Mouse (Mus musculus) skeletal muscle tissue, adult 2 months (tissue): ENCODE measurements around the gene Calhm3.

Experiments
- DNase-seq: peaks from one replicate; pipeline ENCODE4 v3.0.0-alpha.2; 2012; ENCODE audit warnings: low read depth, low spot score

Gene Calhm3

DNA sequence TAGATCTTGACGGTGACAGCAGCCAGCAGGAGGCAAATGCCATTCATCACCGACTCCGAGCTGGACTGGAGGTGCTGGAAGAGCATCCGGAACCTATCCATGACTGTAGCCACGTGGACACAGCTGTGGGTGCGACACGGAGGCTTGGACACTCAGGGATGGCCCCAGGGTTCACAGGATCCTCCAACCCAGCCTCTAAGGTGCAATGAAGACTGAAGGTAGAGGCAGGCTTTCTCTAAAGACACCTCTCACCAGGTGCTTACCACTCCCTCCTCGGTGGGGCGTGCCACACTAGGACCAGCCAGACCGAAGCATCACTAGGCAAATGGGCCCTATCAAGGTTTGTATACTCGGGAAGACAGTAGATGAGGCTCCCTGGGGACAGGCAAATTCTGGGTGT is at the start of gene Calhm3:
TSS of gene Calhm3 (minus strand) at position 101 of the 400 bp plus-strand sequence.
- DNase-seq: no peak

DNA sequence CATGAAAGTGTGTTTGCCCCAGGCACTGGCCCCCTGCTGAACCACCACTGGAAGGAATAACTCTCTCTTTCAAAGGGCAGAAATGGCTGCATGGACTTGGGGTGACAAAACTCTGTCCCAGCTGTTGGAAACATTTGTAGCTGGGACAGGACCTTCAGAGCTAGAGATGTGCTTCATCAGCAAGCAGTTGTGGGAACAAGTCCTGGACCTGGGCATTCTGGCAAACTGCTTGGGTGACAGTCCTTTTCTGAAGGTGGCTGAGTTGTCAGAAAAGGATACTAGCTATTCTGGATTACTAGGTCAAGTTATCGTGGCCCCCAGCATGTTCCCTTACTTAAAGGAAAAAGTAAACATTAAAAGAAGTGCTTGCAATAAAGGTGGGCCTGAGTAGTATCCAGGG is 48.6 kb upstream of the Calhm3 start:
- peak; percentile 55 for DNase-seq

- no peak for DNase-seq
Observed at GRCm38 (mm10) chr19:47204653-47205052, 47.1 kb upstream of the Calhm3 start.

- DNase-seq: no peak
Observed at GRCm38 (mm10) chr19:47203042-47203441, 45.5 kb upstream of the Calhm3 start.

DNA sequence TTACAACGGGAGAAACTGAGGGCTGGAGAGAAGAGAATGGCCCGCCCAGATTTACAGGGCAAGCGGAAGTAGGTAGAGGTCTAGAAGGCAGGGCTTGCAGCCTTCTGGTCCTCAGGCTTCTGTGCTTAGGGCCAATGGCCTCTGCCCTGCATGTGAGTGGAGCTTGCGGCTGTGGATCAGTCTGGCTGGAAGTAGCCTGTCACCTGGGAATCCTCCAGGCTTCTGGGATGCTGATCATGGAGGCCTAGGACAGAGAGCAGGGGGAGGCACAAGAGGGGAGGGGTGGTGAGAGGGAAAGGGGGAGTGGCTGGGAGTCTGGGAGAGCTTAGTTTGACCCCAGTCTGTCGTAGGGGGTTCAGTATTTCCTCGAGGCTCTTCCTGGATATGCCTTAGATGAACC is 44.9 kb upstream of the Calhm3 start:
- DNase-seq: no peak

- DNase-seq: no peak
Observed at GRCm38 (mm10) chr19:47201972-47202371, 44.4 kb upstream of the Calhm3 start.

- no peak for DNase-seq
Observed at GRCm38 (mm10) chr19:47198671-47199350, 41.2 kb upstream of the Calhm3 start.

DNA sequence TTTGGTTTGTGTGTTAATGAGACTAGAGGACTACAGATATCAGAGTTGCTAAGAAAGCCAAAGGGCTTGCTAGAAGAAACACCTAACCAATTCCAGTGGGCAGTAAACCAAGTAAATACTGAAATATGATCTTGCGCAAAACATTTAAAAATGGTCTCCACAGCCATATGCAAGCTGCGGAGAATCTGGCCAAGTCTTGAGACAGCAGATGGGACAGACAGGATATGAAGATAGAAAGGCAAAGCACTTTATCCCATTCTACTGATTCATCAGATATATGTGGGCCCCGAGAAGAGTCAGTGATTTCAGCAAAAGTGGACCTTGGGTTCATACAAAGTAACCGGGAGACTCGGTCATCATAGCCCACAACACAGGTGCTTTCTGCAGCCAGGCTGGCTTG is 34.6 kb upstream of the Calhm3 start:
- no peak for DNase-seq

DNA sequence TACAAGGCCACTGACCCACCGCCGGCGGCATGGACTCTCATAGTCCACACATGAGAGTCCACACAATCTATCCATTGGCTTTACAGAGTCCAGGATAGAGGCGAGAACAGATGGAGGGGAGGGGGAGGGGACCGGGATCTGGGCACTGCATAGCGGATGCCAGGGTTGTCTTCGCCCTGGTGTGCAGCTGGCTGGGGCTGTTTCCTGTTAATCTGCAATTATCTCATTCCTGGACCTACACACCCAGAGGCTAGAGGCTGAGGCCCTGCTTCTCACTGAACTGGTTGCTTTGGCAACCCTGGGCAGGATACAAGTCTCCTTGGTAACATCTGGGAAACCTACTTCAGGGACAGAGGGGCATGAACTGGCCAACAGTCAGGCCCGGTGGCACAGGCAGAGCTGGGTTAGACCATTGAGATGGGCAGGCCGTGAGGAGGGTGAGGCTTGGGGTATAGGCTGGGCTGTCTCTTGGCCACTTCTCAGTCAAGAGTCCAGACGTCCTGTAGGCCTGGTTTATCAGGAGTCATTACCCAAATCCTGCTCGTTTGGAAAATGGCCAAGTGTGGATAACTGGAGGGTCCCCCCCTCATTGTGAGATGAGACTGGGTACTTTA is 31.1 kb upstream of the Calhm3 start:
- no peak for DNase-seq

DNA sequence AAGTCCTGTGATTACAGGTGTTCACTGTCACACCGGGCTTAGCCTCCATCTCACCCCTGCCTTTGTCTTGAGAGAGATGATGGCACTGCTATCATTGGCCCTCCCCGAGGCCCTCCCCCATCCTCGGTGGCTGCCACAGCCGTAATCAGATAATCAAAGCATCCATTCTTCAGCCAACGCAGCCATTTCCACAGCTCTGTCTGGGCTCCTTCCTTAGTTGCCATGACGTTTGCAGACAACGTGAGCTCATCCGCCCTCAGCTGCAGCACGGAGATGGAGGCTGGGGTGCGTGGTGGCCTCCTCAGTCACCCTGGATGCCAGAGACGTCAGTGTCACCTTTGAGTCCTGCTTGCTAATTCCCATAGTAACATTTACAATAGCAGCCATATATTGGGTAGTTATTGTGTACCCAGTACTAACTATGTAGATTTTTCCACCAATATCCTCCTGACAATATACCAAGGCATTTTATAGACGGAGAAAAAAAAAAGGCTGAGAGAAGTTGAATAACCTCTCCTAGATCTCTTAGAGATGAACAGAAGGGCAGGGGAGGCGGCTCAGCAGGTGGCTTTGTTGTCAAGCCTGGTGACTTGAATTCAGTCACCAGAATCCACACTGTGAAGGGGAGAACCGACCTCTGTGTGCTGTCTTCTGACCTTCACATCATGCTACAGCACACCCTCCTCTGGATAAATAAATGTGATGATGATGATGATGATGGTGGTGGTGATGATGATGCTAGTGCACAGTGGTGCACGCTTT is 29.1 kb upstream of the Calhm3 start:
- DNase-seq: no peak

DNA sequence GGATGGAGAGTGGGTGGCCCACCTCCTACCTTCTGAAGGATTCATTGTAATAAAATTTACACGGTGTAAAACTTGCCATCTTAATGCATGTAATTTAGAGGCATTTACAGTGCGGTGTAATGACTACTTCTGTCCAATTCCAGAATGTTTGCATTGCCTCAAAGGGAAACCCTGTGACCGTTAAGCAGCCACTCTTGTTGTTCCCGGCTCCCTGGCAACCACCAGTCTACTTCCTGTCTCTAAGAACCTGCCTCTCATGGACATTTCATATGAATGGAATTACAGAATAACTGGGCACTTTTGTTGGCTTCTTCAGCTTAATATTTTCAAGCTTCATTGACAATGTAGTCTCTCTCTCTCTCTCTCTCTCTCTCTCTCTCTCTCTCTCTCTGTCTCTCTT is 27.2 kb upstream of the Calhm3 start:
- no peak for DNase-seq

DNA sequence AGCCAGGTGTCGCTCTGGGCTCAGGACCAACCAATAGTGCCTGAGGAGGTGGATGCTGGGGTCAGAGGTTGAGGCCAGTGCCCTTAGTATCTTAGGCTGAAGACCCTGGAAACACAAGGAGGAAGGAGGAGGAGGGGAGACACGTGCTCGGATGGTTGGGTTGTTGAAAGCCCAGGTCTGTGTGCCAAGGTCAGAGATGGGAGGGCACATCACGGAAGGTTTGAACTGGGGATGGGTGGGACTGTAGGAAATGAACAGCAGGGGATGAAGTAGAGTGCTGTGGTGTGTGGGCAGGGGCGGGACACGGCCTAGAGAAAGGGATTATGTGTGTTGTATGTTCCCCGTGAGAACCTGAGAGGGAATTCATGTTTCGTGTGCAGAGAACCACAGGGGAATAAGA is 26.7 kb upstream of the Calhm3 start:
- no peak for DNase-seq

DNA sequence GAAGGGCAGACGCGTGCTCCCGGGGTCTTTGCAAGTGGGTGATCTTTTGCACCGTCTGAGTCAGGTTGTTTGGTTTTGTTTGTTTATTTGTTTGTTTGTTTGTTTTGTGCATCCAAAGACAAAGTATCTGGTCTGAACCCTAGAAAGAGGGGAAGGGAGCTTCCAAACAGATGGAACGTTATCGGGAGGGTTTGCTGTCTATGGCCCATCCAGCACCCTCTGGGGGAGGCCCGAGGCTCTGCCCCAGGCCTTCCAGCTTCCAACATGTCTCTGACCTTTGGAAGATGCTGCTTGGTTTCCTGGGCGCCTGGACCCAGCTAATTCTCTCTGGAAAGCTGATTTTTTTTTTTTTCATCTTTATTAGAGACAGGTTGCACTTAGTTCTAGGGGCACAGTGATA is 22.4 kb upstream of the Calhm3 start:
- no peak for DNase-seq

DNA sequence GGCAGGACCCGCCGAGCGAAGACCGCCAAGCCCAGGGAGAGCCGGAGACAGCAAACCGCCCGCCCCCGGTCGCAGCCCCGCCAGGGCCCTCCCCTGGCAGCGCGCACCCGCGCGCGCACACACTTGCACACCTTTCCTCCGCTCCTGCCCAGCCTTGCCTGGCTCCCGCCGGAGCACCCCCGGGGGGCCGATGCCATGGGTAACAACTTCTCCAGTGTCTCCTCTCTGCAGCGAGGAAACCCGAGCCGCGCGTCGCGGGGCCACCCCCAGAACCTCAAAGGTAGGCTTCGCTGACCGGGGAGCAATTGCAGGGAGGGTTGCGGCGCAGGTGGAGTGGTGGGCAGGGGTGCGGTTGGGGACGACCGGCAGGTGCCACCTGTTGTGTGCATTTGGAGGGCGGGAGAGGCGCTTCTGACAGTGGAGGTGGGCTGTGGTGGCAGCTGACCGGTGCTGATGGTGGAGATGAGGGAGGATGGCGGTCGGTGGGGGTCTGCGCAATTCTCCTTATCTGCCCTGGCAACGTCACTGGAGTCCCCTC is 21.8 kb upstream of the Calhm3 start:
- DNase-seq: no peak

DNA sequence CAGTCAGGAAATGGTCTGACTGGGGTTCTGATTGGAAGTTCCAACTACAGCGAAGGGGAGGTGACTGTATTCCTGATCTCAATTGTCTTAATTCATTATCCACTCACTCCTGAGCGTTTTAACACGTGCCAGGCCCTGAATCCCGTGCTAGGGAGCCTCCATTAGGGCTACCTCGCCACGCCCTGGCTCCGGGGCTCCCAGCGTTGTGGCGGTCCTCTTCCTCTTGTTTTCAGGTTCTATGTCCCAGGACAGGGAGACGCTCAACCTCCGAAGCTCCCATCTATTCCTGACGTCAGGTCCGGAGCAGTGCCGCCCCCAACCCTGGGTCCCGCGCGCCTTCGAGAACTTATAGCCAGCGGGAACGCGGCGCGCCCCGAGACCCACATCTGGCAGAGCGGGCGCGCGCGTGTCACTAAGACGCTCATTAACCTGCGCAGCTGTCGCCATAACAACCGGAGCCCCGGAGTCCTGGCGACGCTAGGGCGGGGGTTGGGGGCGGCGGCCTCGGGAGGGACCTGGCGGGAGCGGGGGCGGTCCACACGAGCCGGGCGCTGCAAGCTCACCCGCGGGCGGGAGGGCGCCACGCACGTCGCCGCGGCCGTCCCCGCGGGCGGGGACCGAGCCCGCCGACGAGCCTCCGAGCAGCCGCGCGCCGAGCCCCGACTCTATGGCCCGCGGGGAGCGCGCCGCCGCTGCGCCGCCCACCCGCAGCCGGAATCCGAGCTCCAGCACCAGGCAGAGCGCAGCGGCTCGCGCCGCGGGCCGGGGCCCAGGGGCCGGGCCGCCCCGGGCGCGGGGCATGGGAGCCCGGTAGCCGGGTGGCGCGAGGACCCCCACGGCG is 21.1 kb upstream of the Calhm3 start, which contains the start of gene Neurl1a:
TSS of gene Neurl1a (plus strand) at position 390 of the 841 bp plus-strand sequence.
- DNase-seq: no peak

- DNase-seq: peak; percentile 23
Observed at GRCm38 (mm10) chr19:47178001-47178400, 20.4 kb upstream of the Calhm3 start.

GRCm38 (mm10) chr19:47176916-47177505 is 19.4 kb upstream of the Calhm3 start:
- no peak for DNase-seq

DNA sequence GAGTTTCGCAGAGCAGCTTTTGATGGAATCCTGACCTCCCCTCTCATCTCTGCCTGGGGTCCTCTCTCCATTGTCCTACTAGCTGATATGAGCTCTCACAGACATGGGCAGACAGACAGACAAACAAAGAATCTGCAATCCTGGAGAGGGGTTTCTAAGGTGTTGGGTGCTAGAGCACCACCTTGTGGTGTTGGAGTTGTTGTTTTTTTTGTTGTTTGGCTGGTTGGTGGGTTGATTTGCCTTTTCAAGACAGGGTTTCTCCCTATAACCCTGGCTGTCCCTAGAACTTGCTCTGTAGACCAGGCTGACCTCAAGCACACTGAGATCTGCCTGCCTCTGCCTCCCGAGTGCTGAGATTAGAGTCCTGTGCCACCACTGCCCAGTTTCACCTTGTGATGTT is 17.9 kb upstream of the Calhm3 start:
- no peak for DNase-seq

DNA sequence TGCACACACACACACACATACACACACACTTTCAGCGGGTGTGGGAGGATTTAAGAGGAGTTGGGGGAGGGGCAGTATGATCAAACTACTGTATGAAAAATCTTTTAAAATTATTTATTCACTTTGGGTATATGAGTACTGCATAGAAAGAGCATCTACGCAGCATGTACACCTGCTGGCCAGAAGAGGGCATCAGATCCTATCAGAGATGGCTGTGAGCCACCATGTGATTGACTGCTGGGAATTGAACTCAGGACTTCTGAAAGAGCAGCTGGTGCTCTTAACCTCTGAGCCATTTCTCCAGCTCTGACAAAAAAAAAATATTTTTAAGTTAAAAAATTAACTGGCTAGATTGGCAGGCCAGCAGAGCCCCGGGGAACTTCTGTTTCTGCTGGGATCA is 17.0 kb upstream of the Calhm3 start:
- peak; percentile 25 for DNase-seq

DNA sequence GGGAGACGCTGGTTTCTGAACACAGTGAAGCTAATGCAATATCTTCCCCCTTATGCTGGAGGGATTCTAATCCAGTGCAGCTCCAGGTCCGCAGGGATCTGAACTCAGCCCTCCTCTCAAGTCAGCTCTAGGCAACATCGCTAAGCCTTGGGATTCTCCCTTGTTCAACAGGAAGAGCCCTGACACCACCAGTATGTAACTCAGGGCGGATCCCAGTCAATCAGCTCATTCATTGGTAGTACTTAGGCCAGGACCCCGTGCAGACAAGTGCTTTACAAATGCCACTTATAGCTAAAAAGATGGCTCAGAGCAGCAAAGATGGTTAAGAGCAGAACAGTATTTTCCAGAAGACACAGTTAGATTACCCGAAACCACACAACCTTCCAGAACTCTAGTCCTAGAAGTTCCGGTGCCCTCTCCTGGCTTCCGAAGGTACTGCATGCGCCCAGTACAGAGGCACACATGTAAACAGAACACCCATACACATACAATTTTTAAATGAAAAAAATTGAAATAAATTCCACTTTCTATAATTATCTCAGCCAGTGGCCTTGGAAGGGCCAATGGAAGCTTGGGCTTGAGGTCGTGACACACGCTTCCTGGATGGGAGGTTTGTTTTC is 11.3 kb upstream of the Calhm3 start:
- peak; percentile 54 for DNase-seq

- DNase-seq: peak; percentile 59
Observed at GRCm38 (mm10) chr19:47168223-47168622, 10.7 kb upstream of the Calhm3 start.
